Mouse (Mus musculus): ENCODE results near the gene Chrm2. TPM values are rescaled to one million over a fixed set of nuclear protein-coding genes. Genes with fewer than 3 reads are reported as not detected.

The Chrm2 gene
- polyA plus RNA-seq (2012; rRNA removed): 6.7 and 8.1 TPM in 2 replicates

- H3K27me3 ChIP-seq (ENCODE audit: control insufficient read depth, insufficient read depth, low read length): no peaks in the 10 kb centered on the region
- peak within 1 kb of the TSS; percentile 55 for H3K4me3 ChIP-seq (replicated peaks; ENCODE audit: insufficient read depth, low read depth, low read length)
- H3K27ac ChIP-seq (ENCODE audit: insufficient read depth, low read length): no peak within 1 kb of the TSS
- WGBS: 1% methylated on average over 30 of the region's 30 CpGs
- no peaks in the 10 kb centered on the region for H3K4me1 ChIP-seq (ENCODE audit: control insufficient read depth, insufficient read depth, low read length)
- DNase-seq: peak; percentile 34 to 36
- no peak for TF ChIP-seq POLR2A (IDR thresholded peaks at IDR 0.05; ENCODE audit: borderline replicate concordance, insufficient read depth, low read length)
- TF ChIP-seq CTCF (IDR thresholded peaks at IDR 0.05; ENCODE audit: borderline replicate concordance, insufficient read depth, low read depth, low read length): no peak
Measured at GRCm38 (mm10) chr6:36387612-36388400, at the start of gene Chrm2. Chrm2 (plus strand) TSS chr6:36388084.

GRCm38 (mm10) chr6:36373983-36374382 lies 13.9 kb upstream of the Chrm2 start:
- 86% methylated on average over 2 of the region's 2 CpGs for WGBS
- H3K27ac ChIP-seq (ENCODE audit: insufficient read depth, low read length): no peak overlapping the region
- no peak overlapping the region for H3K4me3 ChIP-seq (replicated peaks; ENCODE audit: insufficient read depth, low read depth, low read length)
- no peaks in the 10 kb centered on the region for H3K27me3 ChIP-seq (ENCODE audit: control insufficient read depth, insufficient read depth, low read length)
- TF ChIP-seq POLR2A (IDR thresholded peaks at IDR 0.05; ENCODE audit: borderline replicate concordance, insufficient read depth, low read length): no peak
- TF ChIP-seq CTCF (IDR thresholded peaks at IDR 0.05; ENCODE audit: borderline replicate concordance, insufficient read depth, low read depth, low read length): no peak
- no peak for DNase-seq
- no peaks in the 10 kb centered on the region for H3K4me1 ChIP-seq (ENCODE audit: control insufficient read depth, insufficient read depth, low read length)

GRCm38 (mm10) chr6:36377936-36378335 lies 9.9 kb upstream of the Chrm2 start:
- Histone ChIP-seq H3K4me1 (ENCODE audit: control insufficient read depth, insufficient read depth, low read length) (no peaks in the 10 kb centered on the region), H3K4me3 (replicated peaks; ENCODE audit: insufficient read depth, low read depth, low read length) (no peak overlapping the region), H3K27me3 (ENCODE audit: control insufficient read depth, insufficient read depth, low read length) (no peaks in the 10 kb centered on the region), H3K27ac (ENCODE audit: insufficient read depth, low read length) (no peak overlapping the region)
- TF ChIP-seq CTCF (IDR thresholded peaks at IDR 0.05; ENCODE audit: borderline replicate concordance, insufficient read depth, low read depth, low read length): no peak
- TF ChIP-seq POLR2A (IDR thresholded peaks at IDR 0.05; ENCODE audit: borderline replicate concordance, insufficient read depth, low read length): no peak
- no peak for DNase-seq
- WGBS: 77% methylated on average over 4 of the region's 4 CpGs

GRCm38 (mm10) chr6:36384102-36384501 lies 3.8 kb upstream of the Chrm2 start:
- Histone ChIP-seq H3K4me1 (ENCODE audit: control insufficient read depth, insufficient read depth, low read length) (no peaks in the 10 kb centered on the region), H3K27me3 (ENCODE audit: control insufficient read depth, insufficient read depth, low read length) (no peaks in the 10 kb centered on the region), H3K27ac (ENCODE audit: insufficient read depth, low read length) (no peak overlapping the region), H3K4me3 (replicated peaks; ENCODE audit: insufficient read depth, low read depth, low read length) (no peak overlapping the region)
- TF ChIP-seq POLR2A (IDR thresholded peaks at IDR 0.05; ENCODE audit: borderline replicate concordance, insufficient read depth, low read length): no peak
- TF ChIP-seq CTCF (IDR thresholded peaks at IDR 0.05; ENCODE audit: borderline replicate concordance, insufficient read depth, low read depth, low read length): no peak
- 50% methylated on average over 3 of the region's 3 CpGs for WGBS
- DNase-seq: no peak

GRCm38 (mm10) chr6:36388401-36389259 lies 746 bp downstream of the Chrm2 start:
- no peak for TF ChIP-seq CTCF (IDR thresholded peaks at IDR 0.05; ENCODE audit: borderline replicate concordance, insufficient read depth, low read depth, low read length)
- no peak for TF ChIP-seq POLR2A (IDR thresholded peaks at IDR 0.05; ENCODE audit: borderline replicate concordance, insufficient read depth, low read length)
- under 1% methylated on average over 36 of the region's 36 CpGs for WGBS
- no peaks in the 10 kb centered on the region for H3K27me3 ChIP-seq (ENCODE audit: control insufficient read depth, insufficient read depth, low read length)
- H3K27ac ChIP-seq (ENCODE audit: insufficient read depth, low read length): no peak overlapping the region
- DNase-seq: peak; percentile 7 to 25
- no peaks in the 10 kb centered on the region for H3K4me1 ChIP-seq (ENCODE audit: control insufficient read depth, insufficient read depth, low read length)
- peak overlapping the region; percentile 55 for H3K4me3 ChIP-seq (replicated peaks; ENCODE audit: insufficient read depth, low read depth, low read length)

GRCm38 (mm10) chr6:36389260-36389965 lies 1.5 kb downstream of the Chrm2 start:
- Histone ChIP-seq H3K27ac (ENCODE audit: insufficient read depth, low read length) (no peak overlapping the region), H3K27me3 (ENCODE audit: control insufficient read depth, insufficient read depth, low read length) (no peaks in the 10 kb centered on the region), H3K4me1 (ENCODE audit: control insufficient read depth, insufficient read depth, low read length) (no peaks in the 10 kb centered on the region), H3K4me3 (replicated peaks; ENCODE audit: insufficient read depth, low read depth, low read length) (peak overlapping the region; percentile 30)
- 26% methylated on average over 20 of the region's 20 CpGs for WGBS
- DNase-seq: peak; percentile 5 to 20
- TF ChIP-seq POLR2A (IDR thresholded peaks at IDR 0.05; ENCODE audit: borderline replicate concordance, insufficient read depth, low read length): no peak
- TF ChIP-seq CTCF (IDR thresholded peaks at IDR 0.05; ENCODE audit: borderline replicate concordance, insufficient read depth, low read depth, low read length): no peak

GRCm38 (mm10) chr6:36393705-36394104 lies 5.8 kb downstream of the Chrm2 start:
- H3K27me3 ChIP-seq (ENCODE audit: control insufficient read depth, insufficient read depth, low read length): no peaks in the 10 kb centered on the region
- H3K27ac ChIP-seq (ENCODE audit: insufficient read depth, low read length): no peak overlapping the region
- TF ChIP-seq POLR2A (IDR thresholded peaks at IDR 0.05; ENCODE audit: borderline replicate concordance, insufficient read depth, low read length): no peak
- TF ChIP-seq CTCF (IDR thresholded peaks at IDR 0.05; ENCODE audit: borderline replicate concordance, insufficient read depth, low read depth, low read length): peak; percentile 40; the same call in 1 of the 2 replicates
- no peaks in the 10 kb centered on the region for H3K4me1 ChIP-seq (ENCODE audit: control insufficient read depth, insufficient read depth, low read length)
- no peak overlapping the region for H3K4me3 ChIP-seq (replicated peaks; ENCODE audit: insufficient read depth, low read depth, low read length)
- WGBS: 57% methylated on average over 4 of the region's 4 CpGs
- DNase-seq: peak in 1 of 2 experiments; percentile 7

Measured in cerebellum, adult 2 months (tissue).